Mouse (Mus musculus) kidney, embryonic 14.5 days (tissue): ENCODE data around the gene Siah1b. TPM values are rescaled to one million over a fixed set of nuclear protein-coding genes. Genes with fewer than 3 reads are reported as not detected.

Experiments
- ATAC-seq: fragments of 200-750 bp; cut with Nextera tagmentation; 2 replicates; pipeline ENCODE4 v1.8.0; 2017; ENCODE audit warnings: moderate number of reproducible peaks, mild to moderate bottlenecking, moderate TSS enrichment, moderate library complexity; ENCODE audit not compliant: low FRiP score, low TSS enrichment
- H3K27ac ChIP-seq: fragments of 300-500 bp; sonication (generic); 2 replicates; pipeline ENCODE4 v1.5.1; 2014; ENCODE audit warnings: low read depth, mild to moderate bottlenecking, low read length, moderate library complexity, mixed read lengths
- H3K27me3 ChIP-seq: fragments of 300-500 bp; sonication (generic); 2 replicates; pipeline ENCODE4 v1.6.1; 2014; ENCODE audit warnings: mild to moderate bottlenecking, low read length; ENCODE audit not compliant: control insufficient read depth, insufficient read depth
- H3K36me3 ChIP-seq: fragments of 300-500 bp; sonication (generic); 2 replicates; pipeline ENCODE4 v1.6.1; 2014; ENCODE audit warnings: low read length, mixed read lengths; ENCODE audit not compliant: control insufficient read depth, insufficient read depth
- H3K4me1 ChIP-seq: fragments of 300-500 bp; sonication (generic); 2 replicates; pipeline ENCODE4 v1.6.1; 2014; ENCODE audit warnings: low read length, mixed read lengths; ENCODE audit not compliant: control insufficient read depth, insufficient read depth
- H3K4me2 ChIP-seq: fragments of 300-500 bp; sonication (generic); replicated peaks from 2 replicates; pipeline ENCODE4 v1.6.1; 2014; ENCODE audit warnings: low read depth, mild to moderate bottlenecking, low read length
- H3K4me3 ChIP-seq: fragments of 300-500 bp; sonication (generic); 2 replicates; pipeline ENCODE4 v1.5.1; 2014; ENCODE audit warnings: mild to moderate bottlenecking, low read length
- H3K9ac ChIP-seq: fragments of 300-500 bp; sonication (generic); 2 replicates; pipeline ENCODE4 v1.6.1; 2014; ENCODE audit warnings: low read depth, mild to moderate bottlenecking, low read length, moderate library complexity
- H3K9me3 ChIP-seq: fragments of 300-500 bp; sonication (generic); 2 replicates; pipeline ENCODE4 v1.6.1; 2016; ENCODE audit warnings: low read length; ENCODE audit not compliant: control insufficient read depth
- WGBS: fragments of 180-500 bp; shearing (Covaris S2); extraction: QIAGEN DNeasy Blood & Tissue Kit; methylation state at CpG from one replicate; pipeline ENCODE4 v1.1.7; 2014; 5-methylcytosine and 5-hydroxymethylcytosine counted together
- polyA plus RNA-seq: library from polyadenylated mRNA; unstranded; fragments of >200 nt; fragmentation: Nextera tagmentation; extraction: Ambion mirVana; gene quantifications from 2 replicates; pipeline ENCODE4 v1.2.1, GENCODE M21; 2014

Siah1b gene
- 35.9 and 36.7 TPM in 2 replicates for polyA plus RNA-seq

DNA sequence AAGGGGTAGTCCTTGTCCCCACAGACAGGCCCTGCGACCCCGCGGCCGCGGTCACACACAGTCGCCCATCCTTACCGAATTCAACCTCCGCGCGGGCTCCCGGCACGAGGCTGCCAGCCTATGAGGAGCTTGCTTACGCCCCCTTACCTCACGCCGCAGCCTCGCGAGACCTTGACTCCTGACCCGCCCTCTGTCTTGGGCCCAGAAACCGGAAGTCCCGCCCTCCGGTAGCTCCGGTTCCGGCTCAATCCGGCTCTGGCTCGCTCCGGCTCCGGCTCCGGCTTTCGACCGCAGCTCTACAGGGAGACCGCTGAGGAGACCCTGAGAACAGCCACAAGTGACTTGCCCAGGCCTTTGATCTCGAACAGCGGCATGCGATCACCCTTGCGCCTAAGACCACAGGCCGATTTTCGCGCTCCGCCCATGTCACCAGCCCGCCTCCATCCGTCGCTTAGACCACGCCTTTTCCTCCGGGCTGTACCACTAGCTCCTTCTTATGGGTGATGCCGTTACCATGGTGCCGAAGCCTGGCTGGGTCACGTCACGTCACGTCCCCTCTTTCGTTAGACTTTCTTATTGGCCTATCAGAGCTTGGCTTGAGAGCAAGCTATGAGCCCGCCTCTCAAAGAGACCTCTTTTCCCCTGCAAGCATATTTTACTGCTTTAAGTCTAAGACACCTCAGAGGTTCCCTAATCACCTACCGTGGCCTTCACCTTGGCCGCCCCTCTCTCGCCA, at the start of gene Siah1b:
Gene Siah1b, minus strand, starts transcription at position 454 of the 736 bp plus-strand sequence.
- 45% methylated on average over 54 of the region's 54 CpGs for WGBS
- Histone ChIP-seq H3K36me3 (peaks cover 5% of the 10 kb centered on the region; the same call in 1 of the 2 replicates), H3K4me3 (peak within 1 kb of the TSS; percentile 51), H3K9ac (peak within 1 kb of the TSS; percentile 57), H3K4me1 (no peaks in the 10 kb centered on the region), H3K27me3 (no peaks in the 10 kb centered on the region), H3K27ac (peak within 1 kb of the TSS; percentile 77; the same call in 1 of the 2 replicates), H3K9me3 (no peaks in the 10 kb centered on the region), H3K4me2 (peak within 1 kb of the TSS; percentile 40)
- peak; percentile 99 for ATAC-seq

DNA sequence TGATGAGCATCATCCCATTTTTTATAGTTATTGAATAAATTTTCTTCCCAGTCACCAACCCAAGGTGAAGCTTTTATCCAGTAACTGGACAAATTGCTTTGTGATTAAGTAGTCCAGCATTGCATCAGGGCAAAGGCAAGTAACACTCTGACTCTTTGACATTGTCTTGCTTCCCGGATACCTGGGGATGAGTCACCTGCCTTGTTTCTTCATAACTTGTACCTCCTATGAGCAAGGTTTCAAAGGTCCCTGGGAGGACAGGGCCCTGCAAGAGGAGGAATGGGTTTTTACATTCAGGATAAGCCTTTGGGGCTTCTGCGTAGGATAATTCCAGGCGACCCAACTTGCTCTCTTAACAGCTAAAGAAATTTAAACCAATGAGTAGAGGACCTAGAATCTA, 47.6 kb upstream of the Siah1b start:
- 93% methylated on average over 3 of the region's 3 CpGs for WGBS
- H3K4me2 ChIP-seq: no peak overlapping the region
- no peaks in the 10 kb centered on the region for H3K9me3 ChIP-seq
- no peak overlapping the region for H3K27ac ChIP-seq
- H3K9ac ChIP-seq: no peak overlapping the region
- no peak for ATAC-seq
- H3K27me3 ChIP-seq: no peaks in the 10 kb centered on the region
- no peaks in the 10 kb centered on the region for H3K4me1 ChIP-seq
- H3K36me3 ChIP-seq: no peaks in the 10 kb centered on the region
- H3K4me3 ChIP-seq: no peak overlapping the region

DNA sequence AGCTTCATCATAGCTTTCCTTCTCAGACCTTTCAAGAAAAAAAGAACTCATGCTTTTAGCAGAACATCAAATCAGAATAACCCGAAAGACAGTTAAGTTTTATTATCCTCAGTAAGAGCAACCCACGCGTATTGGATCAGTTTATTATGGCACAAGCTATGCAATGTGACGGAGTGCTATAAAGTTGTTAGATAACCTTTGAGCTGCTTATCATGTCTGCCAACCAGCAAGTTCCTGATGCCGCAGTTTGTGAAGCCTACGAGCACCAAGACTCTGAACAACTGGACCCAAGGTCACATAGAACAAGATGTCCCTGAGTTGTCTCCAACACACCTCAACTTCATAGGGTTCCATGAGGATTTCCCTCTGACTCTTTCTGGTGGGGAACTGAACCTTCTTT, 37.5 kb upstream of the Siah1b start:
- no peak overlapping the region for H3K4me3 ChIP-seq
- H3K9ac ChIP-seq: no peak overlapping the region
- 83% methylated on average over 6 of the region's 6 CpGs for WGBS
- no peak for ATAC-seq
- H3K4me1 ChIP-seq: no peaks in the 10 kb centered on the region
- H3K36me3 ChIP-seq: no peaks in the 10 kb centered on the region
- H3K4me2 ChIP-seq: no peak overlapping the region
- no peaks in the 10 kb centered on the region for H3K27me3 ChIP-seq
- H3K9me3 ChIP-seq: no peaks in the 10 kb centered on the region
- no peak overlapping the region for H3K27ac ChIP-seq

DNA sequence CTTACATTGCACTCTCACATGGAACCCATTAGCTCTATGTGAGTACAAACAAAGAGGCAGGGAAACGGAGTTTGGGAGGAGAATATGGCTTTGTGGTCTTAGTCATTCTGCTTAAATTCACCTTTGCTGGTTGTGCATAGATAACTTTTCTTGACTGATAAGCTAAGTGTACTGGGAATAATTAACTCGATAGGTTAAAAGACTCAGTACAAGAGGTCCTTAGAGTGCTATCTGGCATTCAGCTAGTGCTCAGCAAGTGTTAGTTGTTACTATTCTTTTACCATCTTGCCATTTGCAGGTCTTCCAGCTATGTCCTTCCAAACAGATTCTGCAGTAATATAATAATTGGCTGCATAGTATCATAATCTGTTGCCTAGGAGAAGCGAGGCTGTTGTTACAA, 34.9 kb upstream of the Siah1b start:
- Histone ChIP-seq H3K9me3 (no peaks in the 10 kb centered on the region), H3K36me3 (no peaks in the 10 kb centered on the region), H3K9ac (no peak overlapping the region), H3K4me2 (no peak overlapping the region), H3K4me3 (no peak overlapping the region), H3K27ac (no peak overlapping the region), H3K4me1 (no peaks in the 10 kb centered on the region), H3K27me3 (no peaks in the 10 kb centered on the region)
- no peak for ATAC-seq
- 76% methylated on average over 3 of the region's 3 CpGs for WGBS

DNA sequence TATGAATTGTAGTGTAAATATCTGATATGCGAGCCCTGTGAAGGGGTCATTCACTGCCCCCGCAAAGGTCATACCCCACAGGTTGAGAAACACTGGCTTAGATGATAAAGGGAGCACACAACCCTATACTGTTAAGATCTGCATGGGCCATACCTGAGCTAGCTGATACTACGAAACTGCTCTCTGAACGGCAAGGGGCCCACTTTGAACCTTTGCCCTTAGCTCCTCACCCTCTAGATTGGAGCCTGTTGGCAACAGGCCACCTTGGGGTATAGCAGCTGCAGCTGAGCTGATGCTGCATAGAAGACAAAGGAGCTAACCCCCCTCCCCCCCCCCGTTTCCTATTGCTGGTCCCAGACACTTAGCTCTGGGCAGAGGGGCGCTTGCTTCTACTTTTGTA, 26.4 kb upstream of the Siah1b start:
- Histone ChIP-seq H3K9ac (no peak overlapping the region), H3K27ac (no peak overlapping the region), H3K4me3 (no peak overlapping the region), H3K27me3 (0 out of 2 replicates have a peak, but pooled peaks cover 2% of the 10 kb centered on the region), H3K36me3 (no peaks in the 10 kb centered on the region), H3K4me1 (no peaks in the 10 kb centered on the region), H3K4me2 (no peak overlapping the region), H3K9me3 (no peaks in the 10 kb centered on the region)
- no peak for ATAC-seq
- 74% methylated on average over 6 of the region's 6 CpGs for WGBS

DNA sequence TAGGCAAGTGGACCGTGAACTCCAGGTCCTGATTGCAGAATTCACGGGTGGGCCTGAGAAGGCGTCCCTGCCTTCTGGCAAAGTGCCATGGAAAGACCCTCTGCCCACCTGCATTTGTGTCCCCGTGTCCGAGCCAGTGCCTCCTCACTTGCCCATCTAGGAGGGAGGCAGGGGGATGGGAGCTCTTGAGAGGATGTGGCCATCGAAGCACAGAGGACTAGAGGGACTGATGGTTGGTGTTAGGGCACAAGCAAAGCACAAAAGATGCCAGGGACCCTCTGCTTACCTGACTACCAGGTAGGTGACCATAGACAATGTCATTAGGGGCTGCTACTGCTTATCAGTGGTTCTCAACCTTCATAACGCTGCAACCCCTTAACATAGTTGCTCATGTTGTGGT, 25.9 kb upstream of the Siah1b start:
- no peak overlapping the region for H3K27ac ChIP-seq
- ATAC-seq: no peak
- H3K9me3 ChIP-seq: no peaks in the 10 kb centered on the region
- no peak overlapping the region for H3K4me2 ChIP-seq
- no peaks in the 10 kb centered on the region for H3K4me1 ChIP-seq
- WGBS: 78% methylated on average over 7 of the region's 7 CpGs
- H3K27me3 ChIP-seq: 0 out of 2 replicates have a peak, but pooled peaks cover 2% of the 10 kb centered on the region
- H3K4me3 ChIP-seq: no peak overlapping the region
- H3K36me3 ChIP-seq: no peaks in the 10 kb centered on the region
- no peak overlapping the region for H3K9ac ChIP-seq

DNA sequence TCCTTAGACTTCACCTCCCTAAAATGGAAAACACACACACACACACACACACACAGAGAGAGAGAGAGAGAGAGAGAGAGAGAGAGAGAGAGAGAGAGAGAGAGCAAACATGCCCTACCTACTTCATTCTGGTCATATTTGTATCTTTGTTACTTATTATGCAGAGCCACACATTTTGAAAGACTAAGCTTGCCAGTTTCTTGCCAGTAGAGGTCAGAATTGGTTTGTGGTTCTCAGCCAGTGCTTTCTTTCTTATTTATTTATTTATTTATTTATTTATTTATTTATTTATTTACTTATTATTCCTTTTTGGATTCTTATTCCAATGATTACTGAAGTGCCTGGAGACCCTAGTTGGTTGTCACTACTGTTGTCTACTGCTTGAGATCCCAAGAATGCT, 25.2 kb upstream of the Siah1b start:
- no peak overlapping the region for H3K9ac ChIP-seq
- no peak overlapping the region for H3K27ac ChIP-seq
- H3K4me3 ChIP-seq: no peak overlapping the region
- no peak overlapping the region for H3K4me2 ChIP-seq
- no peaks in the 10 kb centered on the region for H3K4me1 ChIP-seq
- H3K36me3 ChIP-seq: no peaks in the 10 kb centered on the region
- H3K9me3 ChIP-seq: no peaks in the 10 kb centered on the region
- H3K27me3 ChIP-seq: peaks cover 2% of the 10 kb centered on the region; the same call in 1 of the 2 replicates
- ATAC-seq: no peak

DNA sequence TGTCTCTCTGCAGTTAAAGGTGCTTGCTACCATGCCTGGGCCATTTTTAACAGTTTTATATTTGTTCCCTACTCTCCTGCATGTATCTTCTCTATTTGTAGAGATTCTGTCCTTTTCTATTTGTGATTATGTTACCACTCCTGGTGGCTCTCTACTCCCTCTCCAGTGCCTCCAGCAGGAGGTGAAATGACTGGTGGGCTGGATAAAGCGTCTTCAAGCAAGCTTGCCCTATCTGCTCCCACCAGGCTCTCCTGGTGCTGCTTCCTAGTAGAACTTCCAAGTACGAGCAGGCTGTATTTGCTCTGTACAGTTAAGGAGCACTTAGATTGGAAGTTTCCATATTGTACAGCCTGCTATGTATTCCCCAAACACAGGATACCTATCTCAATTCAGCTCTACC, 19.5 kb upstream of the Siah1b start:
- Histone ChIP-seq H3K27ac (no peak overlapping the region), H3K4me1 (no peaks in the 10 kb centered on the region), H3K9me3 (no peaks in the 10 kb centered on the region), H3K4me3 (no peak overlapping the region), H3K36me3 (no peaks in the 10 kb centered on the region), H3K4me2 (no peak overlapping the region), H3K27me3 (no peaks in the 10 kb centered on the region; the same call in 1 of the 2 replicates), H3K9ac (no peak overlapping the region)
- WGBS: 85% methylated on average over 2 of the region's 2 CpGs
- ATAC-seq: no peak

DNA sequence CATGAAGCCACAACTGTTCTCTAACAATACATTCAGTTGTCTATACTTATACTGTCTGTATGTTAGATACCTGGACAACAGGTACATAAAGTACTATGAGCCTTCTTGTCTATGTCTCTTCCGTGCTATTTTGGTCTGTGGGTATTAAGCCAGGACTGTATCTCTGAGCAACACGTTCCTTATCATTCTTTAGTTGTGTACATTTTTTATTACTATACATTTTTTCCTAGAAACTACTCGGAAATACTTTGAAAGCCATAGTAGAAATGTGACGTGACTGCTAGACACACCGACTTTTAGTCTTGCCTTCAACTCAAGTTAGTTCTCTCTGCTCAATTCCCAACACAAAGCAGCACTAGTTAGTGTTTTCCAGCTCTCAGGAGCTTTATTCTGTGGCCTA, 17.1 kb upstream of the Siah1b start:
- WGBS: 92% methylated on average over 5 of the region's 5 CpGs
- no peak overlapping the region for H3K9ac ChIP-seq
- no peak overlapping the region for H3K4me3 ChIP-seq
- no peaks in the 10 kb centered on the region for H3K36me3 ChIP-seq
- no peak overlapping the region for H3K4me2 ChIP-seq
- H3K9me3 ChIP-seq: no peaks in the 10 kb centered on the region
- no peaks in the 10 kb centered on the region for H3K4me1 ChIP-seq
- no peak for ATAC-seq
- no peak overlapping the region for H3K27ac ChIP-seq
- H3K27me3 ChIP-seq: no peaks in the 10 kb centered on the region; the same call in 1 of the 2 replicates
